Mouse (Mus musculus) kidney, adult 8-10 months (tissue): ENCODE results near the gene 4933424G06Rik.

Experiments used
- DNase-seq, 2 experiments: peaks; one replicate each; pipeline ENCODE4 v3.0.0; 2022

The 4933424G06Rik gene

DNA sequence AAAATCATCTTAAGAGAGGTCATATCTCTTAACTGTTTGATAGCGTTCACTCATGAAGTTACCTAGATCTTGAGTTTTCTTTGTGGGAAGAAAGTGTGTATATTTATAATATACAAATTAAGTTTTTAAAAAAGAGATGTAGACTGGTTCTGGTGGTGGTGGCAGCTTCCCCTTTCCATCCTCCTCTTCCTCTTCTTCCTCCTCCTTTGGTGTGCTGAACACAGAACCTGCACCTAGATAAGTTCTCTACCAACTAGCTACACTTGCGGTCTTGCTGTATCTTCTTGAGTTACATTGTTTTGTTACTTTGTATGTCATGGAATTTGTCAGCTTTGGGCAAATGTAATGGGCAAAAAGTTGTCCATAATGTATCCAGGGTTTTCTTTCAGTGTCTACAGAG is 1.2 kb downstream of the 4933424G06Rik start:
- no peak for DNase-seq

GRCm38 (mm10) chr1:36714311-36714710 is 4.4 kb downstream of the 4933424G06Rik start, which contains the start of gene Actr1b:
Gene Actr1b (minus strand): TSS chr1:36714422.
- DNase-seq: no peak

DNA sequence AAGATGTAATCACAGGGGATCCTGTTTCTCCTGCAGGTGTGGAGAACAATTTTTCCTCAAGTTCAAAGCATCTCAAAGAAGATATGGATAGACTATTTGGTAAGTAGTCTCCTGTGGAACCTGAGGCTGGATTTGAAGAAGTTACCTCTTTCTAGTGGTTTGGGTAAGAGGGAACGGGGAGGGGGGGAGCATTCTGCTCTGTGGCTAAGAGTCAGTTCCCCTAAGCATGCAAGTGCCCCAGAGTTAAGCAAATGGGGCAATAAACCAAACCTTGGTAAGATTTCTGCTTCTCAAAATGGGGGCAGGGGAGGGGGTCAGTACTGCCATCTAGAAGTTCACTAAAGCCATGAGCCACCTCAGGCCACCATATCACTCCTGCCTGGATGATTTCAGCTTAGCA is 8.8 kb downstream of the 4933424G06Rik start:
- no peak for DNase-seq

- no peak for DNase-seq
These were observed 13.5 kb downstream of the 4933424G06Rik start for GRCm38 (mm10) chr1:36723146-36724056.

- no peak for DNase-seq
These were observed 14.1 kb downstream of the 4933424G06Rik start for GRCm38 (mm10) chr1:36724057-36724431.

GRCm38 (mm10) chr1:36737300-36737699 is 27.4 kb downstream of the 4933424G06Rik start:
- peak; percentile 62 to 90 for DNase-seq

DNA sequence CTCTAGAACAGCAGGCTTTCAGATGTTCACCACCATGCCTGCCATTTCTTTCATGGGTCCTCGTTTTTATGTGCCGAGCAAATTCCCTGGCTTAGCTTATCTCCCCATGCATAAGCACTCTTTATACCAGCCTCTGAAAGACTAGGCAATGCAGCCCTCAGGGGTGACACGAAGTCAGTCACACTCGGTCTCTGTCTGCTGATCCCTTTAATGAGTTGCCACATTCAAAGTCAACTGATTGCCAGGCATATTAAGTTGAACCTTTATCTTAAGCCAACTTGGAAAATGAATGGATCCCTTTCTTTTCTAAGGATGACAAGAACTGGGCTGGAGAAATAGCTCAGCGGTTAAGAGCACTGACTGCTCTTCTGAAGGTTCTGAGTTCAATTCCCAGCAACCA is 29.3 kb downstream of the 4933424G06Rik start:
- no peak for DNase-seq

DNA sequence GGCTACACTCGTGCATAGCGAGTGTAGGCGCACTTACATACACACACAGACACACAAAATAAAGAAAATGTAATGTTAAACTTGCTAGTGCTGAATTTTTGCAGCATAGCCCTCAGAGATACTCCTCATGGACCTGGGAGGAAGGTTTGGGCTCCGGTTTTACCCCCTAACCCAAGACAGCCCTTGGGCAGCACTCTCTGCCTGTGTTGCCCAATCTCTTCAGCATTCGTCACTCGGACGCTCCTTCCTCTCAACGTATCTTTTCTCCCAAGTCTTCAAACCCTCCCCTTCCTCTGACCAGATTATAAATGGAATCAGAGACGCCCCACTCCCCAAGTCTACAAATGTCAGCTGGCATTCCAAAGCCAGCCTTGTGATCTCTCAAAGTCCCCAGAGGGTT is 33.1 kb downstream of the 4933424G06Rik start:
- no peak for DNase-seq

- peak; percentile 50 to 79 for DNase-seq
These were observed 34.5 kb downstream of the 4933424G06Rik start for GRCm38 (mm10) chr1:36744268-36744944.

DNA sequence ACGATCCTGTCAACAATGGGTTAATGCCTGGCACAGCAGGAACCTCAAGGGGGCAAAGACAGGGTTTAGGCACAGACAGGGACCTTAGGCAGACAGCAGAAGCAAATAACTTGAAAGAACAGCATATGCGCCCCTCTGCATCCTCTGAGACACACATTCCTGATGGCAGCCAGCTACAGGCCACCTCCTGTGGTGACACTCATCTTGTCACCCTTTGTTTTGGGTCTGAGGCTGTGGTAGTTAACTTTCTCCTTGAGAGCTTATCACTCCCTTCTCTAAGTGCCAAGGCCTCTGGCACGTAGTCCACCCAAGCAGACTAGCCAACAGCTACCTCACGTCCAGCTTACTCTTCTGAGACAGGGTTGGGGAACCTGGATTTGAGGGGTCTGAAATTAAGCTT is 35.7 kb downstream of the 4933424G06Rik start:
- no peak for DNase-seq

- DNase-seq: no peak
These were observed 36.5 kb downstream of the 4933424G06Rik start for GRCm38 (mm10) chr1:36746452-36746851.

- DNase-seq: no peak
These were observed 44.2 kb downstream of the 4933424G06Rik start for GRCm38 (mm10) chr1:36753932-36754675.

DNA sequence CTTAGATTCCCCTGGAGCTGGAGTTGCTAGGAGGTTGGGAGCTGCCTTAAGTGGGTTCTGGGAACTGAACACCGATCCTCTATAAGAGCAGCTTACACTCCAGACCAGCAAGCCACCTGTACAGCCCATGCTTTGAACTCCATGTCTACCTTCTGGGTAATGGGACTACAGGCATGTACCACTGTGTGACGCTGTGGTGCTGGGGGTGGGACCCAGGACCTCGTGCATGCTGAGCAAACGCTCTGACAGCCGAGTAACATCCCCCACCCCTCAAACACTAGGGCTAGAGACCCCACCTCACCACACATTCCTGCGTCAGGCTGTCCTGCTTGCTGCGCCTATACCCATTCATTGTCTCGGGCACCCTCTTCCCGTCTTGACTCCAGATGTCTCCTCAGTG is 48.6 kb downstream of the 4933424G06Rik start:
- DNase-seq: no peak

DNA sequence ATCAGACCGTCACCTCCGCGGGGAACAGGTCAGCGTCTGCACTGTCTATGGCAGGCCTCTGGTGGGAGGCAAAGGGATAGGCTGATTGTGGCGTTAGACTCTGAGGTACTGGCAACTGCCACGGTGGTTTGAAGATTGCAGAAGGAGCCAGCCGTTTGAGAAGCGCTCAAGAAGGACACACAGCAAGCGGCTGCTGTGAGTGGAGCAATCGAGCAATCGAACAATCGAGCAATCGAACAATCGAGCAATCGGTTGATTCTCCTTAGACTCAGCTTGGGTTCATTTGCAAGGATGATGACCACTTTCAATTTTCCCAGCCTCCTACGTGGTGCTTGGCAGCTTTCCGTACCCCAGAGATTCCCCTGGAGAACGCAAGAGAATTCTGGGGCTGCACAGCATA is 49.1 kb downstream of the 4933424G06Rik start:
- no peak for DNase-seq

GRCm38 (mm10) chr1:36760401-36760800 is 50.5 kb downstream of the 4933424G06Rik start:
- no peak for DNase-seq

DNA sequence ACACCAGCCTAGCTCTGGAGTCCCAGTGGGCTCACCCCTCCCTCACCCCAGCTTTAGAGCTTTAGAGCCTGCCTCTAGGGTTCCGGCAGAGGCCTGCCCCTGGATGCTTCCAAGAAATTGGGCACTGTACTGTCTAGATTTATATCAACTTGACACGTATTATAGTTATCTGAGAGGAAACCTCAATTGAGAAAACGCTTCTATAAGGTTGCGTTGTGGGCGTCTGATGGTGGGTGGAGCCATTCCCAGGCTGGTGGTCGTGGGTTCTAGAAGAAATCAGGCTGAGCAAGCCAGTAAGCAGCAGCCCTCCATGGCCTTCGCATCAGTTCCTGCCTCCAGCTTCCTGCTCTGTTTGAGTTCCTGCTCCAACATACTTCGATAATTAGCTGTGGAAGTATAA is 51.1 kb downstream of the 4933424G06Rik start:
- DNase-seq: no peak

- no peak for DNase-seq
These were observed 51.6 kb downstream of the 4933424G06Rik start, which contains the start of gene Zap70 for GRCm38 (mm10) chr1:36761568-36761967. Gene Zap70 (plus strand): TSS chr1:36761798.

DNA sequence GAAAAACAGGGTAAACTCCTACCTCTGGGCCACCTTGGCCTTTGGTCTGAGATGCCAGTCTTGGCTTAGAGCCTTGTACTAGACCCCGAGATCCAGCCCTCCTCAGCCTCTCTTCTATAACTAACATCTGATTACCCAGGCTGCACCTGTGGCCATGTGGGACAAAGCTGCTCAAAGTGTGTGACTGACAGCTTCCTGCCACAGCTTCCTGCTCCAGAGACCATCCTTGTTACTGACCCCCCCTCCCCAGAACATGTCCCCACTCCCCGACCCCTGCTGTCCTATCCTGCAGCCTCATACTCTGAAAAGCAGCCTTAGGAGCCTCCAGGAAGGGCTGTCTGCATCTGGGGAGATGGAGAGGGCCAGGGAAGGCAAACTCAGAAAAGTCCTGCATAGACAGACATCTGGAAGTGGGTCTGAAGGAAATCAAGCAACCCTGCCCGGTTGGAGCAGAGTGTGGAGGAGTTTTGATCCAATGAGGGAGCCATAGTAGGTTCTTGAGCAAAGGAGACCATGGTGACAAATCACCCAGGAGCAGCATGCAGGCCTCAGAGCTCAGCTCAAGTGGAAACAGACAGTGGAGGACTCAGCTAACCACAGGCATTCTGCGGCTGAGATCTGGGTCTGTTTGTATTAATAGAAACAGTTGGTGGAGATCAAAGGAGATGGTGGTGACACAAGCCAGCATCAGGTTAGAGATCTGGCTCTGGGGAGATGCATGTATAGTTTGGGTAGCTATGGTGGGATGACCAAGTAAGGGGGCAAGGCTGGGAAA is 56.7 kb downstream of the 4933424G06Rik start:
- DNase-seq: no peak

DNA sequence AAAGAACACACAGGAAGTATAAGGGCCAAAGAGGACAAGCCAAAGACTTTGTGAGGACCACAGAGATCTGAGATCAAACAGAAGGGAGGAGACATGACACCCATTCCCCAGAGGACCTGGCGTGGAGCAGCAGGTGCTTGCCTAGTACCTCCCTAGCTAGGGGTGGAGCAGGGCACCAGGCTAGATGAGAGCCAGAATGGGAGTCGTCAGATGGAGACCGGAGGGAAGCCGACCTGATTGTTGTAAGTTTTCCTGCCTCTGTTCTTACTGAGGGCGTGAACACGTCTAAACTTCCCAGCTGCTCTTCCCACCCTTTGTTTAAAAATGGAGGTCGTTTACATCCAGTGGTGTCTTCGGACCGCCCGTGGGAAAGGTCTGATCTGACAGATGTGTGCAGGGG is 57.4 kb downstream of the 4933424G06Rik start:
- no peak for DNase-seq

DNA sequence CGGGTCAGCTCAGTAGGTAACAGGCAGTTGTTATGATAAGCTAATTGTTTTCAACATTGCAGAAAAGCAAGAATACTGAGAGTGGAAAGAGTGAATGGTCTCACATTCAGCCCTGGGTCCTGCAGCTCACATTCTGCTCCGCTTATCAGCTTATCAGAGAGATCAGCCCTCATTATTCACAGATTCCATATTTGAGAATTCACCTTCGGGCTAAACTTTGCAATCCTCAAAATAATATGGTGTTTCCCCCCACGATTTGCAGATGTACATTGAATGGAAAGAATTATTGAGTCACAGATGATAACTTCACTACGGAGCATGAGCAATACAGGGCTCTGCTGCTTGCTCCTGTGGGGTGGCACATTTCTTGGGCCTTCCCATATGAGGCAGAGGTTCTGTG is 58.8 kb downstream of the 4933424G06Rik start:
- no peak for DNase-seq

- no peak for DNase-seq
These were observed 60.0 kb downstream of the 4933424G06Rik start for GRCm38 (mm10) chr1:36769951-36770350.

DNA sequence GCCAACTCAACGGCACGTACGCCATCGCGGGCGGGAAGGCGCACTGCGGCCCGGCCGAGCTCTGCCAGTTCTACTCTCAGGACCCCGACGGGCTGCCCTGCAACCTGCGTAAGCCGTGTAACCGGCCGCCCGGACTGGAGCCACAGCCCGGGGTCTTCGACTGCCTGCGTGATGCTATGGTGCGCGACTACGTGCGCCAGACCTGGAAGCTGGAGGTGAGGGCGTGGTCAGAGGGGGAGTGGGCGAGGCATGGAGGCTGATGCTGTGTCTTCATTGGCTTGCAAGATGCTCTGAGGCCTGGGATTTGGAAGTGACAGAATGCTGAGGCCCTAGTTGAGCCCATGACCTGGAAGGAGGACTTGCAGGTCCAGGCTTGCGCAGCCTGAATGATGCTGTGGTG is 61.0 kb downstream of the 4933424G06Rik start:
- DNase-seq: no peak
